Mouse (Mus musculus) G1E-ER4 (cell line): ENCODE results near the gene Ifi27l2a. TPM values are rescaled to one million over a fixed set of nuclear protein-coding genes. Genes with fewer than 3 reads are reported as not detected.

Source experiments
- GATA1 ChIP-seq: IDR thresholded peaks from one replicate; pipeline ENCODE4 v1.8.0; 2012; ENCODE audit warnings: low read length, inconsistent platforms
- polyA plus RNA-seq: library from polyadenylated mRNA; stranded (reverse); fragments of >175 nt; gene quantifications from 2 replicates; pipeline ENCODE4 v1.2.3, GENCODE M21; 2012

The Ifi27l2a gene
- polyA plus RNA-seq, 1 experiment = 1.1 TPM

DNA sequence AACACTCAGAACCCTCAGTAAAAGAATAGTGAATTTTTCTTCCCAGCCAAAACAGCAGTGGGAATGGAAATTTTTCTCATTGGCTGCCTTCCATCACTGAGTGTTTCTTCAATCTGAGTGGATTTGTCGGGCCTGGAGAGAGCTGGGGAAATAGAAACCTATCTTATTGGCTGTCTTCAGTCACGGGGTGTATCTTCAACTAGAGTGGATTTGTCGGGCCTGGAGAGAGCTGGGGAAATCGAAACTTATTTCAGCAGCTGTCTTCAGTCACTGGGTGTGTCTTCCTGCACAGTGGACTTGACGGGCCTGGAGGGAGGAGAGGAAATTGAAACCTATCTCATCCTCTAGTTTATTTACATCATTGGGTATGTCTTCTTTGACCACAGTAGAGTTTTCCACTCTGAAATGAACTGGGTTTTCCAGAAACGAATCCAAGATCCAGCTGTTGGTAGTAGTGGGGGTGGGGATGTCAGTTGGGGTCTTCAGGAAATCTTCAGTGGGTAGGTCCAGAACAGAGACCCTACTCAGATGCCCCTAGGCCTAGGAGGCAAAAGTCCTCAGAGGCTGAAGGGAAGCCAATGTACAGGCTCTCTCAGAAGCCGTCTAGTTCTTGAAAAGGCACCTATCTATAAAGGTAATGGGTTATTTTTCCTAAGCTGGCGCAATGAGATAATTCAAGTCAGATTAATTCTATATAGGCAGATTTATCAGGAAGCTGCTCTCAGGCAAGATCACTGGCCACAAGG lies 9.3 kb downstream of the Ifi27l2a start, which contains the start of gene Ifi27:
TSS of gene Ifi27 (plus strand) at position 226 of the 746 bp plus-strand sequence.
- no peak for TF ChIP-seq GATA1

DNA sequence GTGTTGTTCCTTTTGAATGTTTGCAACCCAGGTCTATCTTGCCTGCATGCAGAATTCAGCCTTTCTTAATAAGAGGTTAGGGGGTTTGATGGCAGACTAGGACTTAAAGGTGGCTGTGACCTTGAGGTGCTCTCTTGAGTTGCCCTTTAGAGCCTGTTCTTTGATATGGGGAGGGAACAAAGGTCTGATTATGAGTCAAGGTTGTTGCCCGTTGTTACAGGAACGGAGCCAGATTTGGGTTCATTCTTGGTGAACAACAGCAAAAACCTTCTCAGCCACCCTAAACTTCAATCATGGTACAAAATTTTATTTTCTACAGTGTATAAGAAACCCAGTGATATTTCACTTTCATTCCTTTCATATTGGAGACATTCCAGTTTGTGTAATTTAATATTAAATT lies 10.1 kb downstream of the Ifi27l2a start:
- no peak for TF ChIP-seq GATA1

DNA sequence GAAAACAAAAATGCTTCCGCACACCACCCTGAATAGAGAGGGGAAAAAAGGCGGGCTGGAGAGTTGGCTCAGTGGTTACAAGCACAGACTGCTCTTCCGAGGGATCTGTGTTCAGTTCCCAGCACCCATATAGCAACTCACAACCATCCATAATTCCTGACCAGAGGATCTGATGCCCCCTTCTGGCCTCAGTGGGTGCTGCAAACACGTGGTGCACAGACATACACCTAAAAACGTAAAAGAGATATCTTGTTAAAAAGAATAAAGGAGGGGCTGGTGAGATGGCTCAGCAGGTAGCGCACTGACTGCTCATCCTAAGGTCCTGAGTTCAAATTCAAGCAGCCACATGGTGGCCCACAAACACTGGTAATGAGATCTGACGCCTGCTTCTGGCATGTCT lies 16.8 kb downstream of the Ifi27l2a start:
- no peak for TF ChIP-seq GATA1

DNA sequence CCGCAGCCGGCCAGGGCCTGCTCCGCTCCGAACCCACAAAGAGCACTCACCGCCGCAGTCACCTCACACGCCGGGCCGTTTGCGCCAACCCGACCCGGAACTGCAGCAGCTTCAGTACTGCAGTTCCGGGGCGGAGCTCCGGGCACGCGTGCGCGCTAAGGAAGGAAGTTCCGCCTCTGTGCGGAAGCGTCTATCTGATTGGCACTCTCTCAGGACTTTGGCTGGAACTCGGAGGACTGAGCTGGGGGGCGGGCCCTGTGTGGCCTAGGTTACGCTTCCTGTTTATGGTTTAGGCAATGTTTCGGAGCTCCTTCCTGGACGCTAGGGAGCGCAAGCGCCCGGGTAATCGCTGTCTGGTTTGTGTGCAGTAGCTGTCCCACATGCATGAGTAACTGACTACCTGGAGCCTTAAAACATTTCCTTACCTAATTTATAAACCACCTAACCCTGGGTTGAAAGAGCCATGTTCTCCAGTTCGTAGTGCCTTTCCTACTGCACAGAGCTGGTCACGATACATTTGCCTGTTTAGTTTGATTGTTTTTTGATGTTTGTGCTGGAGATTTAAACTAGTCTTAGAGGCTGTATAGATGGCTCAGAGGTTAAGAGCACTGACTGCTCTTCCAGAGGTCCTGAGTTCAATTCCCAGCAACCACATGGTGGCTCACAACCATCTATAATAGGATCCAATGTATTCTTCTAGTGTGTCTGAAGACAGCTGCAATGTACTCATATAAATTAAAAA lies 17.6 kb downstream of the Ifi27l2a start, which contains the start of gene Ddx24:
TSS of gene Ddx24 (minus strand) at position 102 of the 742 bp plus-strand sequence.
- no peak for TF ChIP-seq GATA1

DNA sequence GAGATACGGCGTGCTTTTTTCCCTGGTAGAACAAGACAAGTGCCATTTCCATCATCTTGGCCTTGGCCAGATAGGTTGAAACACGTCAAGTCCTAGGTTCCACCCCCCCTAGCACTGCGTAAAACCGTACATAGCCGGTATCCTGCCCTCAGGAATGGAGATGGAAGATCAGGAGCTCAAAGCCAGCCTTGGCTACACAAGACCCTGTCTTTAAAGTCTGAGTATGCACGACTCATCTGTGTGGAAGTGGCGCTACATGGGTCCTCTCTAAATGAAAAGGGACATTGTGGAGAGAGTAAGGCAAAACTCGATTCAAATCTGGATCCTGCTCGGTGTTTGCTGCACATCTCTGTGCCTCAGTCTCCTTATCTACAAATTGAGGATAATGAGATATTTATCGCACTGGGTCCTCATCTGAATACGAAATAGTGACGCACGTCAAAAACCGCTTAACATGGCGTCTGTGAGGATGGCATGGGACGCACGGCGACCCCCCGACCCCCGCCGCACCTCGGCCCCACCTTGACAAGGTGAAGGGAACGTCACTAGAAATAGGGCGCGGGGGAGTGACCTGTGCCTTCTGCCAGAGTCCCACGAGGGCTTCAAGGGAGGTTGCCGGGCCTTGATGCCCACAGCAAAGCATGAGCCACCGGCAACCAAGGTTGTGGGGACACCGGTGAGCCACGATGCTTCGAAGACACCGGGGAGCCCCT lies 18.3 kb downstream of the Ifi27l2a start:
- TF ChIP-seq GATA1 = no peak

DNA sequence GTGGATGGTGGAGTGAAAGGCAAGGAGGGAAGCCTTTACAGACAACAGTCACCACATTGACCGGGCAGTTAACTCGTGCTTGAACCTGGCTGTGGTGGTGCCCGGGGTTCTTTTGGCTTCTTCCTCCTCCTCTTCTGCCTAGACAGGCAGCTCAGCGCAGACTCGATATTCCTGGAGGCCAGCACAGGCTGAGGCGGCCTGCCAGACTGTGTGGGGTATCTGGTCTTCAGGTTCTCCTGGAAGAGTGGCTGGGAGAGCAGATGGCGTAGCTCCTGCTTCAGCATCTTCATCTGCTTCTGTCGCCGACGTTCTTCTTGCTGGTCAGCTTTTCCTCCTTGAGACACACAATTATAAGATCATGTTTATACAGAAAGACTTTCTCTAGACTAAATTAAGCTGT lies 35.3 kb downstream of the Ifi27l2a start:
- TF ChIP-seq GATA1 = no peak

DNA sequence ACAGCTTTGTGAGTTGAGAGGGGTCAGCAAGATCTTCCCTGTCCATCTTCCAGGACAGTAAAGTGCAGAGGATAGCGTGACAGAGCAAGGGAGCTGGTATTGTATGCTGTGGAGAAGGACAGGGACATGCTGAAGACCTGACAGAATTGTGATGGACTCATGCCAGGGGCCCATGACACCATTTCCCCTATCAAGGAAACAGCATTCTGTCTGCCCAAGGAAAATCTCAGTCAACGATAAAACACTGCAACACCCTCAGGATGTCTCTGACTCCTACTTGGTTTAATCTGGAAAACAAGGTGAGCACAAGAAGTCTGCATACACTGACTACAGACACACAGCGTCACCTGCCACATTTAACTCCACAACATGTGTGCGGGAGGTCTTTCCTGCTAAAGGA lies 35.8 kb downstream of the Ifi27l2a start, which contains the start of gene 9330161L09Rik:
TSS of gene 9330161L09Rik (minus strand) at position 101 of the 400 bp plus-strand sequence.
- no peak for TF ChIP-seq GATA1

DNA sequence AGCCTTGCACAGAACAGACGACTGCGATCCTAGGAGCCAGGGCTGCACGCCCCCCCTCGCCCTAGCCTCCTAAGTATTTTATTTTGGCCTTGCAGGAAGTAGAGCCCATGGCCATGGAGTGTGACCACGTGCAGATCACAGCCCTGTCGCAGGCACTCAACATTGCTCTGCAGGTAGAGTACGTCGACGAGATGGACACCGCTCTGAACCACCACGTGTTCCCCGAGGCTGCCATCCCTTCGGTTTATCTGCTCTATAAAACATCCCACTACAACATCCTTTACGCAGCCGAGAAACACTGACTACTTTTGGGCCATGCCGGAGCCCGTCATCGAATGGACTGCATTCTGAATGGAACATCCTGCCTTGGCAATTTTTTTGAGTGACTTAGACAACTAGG lies 39.3 kb downstream of the Ifi27l2a start:
- TF ChIP-seq GATA1 = no peak

DNA sequence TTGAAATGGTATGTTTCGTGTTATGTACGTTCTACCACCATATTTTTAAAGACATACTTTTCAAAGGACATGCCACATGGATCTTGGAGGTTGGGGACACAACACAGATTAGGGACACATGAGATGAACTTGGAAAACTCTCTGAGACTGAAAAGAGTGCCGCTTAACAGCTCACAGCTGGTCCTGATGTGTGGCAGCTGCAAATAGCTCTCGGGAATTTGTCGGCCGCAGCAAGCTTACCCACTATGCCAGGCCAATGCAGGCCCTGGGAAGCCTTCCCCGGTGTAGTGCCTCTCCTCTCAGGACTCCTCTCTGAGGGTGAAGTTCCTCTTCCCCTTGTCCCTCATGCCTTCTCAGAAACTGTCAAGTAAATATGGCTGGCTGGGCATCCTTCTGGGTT lies 46.7 kb downstream of the Ifi27l2a start:
- no peak for TF ChIP-seq GATA1

DNA sequence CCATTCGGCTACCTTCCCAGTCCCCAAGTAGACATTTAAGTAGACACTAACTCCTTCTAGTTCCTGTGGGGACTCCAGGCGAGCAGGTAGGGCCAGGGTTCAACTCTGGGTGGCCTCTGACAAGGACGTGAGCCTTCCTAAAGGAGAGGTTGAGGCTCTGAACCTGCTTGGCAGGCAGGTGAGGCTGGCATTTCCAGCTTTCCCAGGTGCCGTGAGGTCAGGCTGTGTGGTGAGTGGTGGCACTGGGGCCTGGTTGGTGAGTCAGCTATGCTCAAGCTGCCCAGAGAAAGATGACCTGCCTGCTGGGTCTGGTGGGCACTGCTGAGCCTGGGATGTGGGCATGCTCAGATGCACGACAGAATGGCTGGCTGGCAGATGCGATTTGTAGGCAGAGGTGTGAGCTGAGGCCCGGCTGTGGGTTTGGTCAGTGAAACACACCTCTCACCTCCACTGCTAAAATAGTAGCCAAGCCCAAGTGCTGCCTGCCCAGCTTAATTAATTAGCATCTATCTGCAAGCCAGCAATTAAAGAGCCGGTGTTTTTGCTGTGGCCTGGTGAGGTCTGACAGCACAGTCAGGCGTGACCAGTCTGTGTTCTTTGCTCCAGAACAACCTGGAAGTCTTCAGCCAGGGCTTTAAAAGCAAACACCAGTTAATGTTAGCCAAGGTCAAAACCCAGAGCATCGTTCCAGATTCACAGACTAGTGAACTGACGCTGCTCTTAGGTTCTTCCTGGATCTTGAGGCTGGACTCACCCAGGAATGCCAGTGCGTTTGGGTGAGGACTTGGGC lies 47.8 kb downstream of the Ifi27l2a start:
- TF ChIP-seq GATA1 = no peak

DNA sequence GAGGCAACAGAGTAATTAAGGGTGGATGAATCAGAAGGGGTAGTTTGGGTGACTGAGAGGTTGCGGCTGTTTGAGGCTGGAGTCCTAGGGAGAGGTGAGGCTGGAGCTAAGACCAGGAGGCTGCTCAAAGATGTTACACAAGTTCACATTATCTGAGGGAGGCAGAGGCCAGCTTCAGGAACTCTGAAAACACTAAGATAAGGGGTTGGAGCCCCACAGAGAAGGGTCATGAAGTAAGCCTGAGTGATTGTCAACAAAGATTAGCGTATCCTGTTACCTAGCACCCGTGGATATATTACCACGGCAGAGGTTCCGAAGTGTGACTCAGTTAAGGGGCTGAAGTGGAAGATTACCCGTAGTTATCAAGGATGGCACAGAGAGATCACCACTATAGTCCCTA lies 50.0 kb downstream of the Ifi27l2a start:
- TF ChIP-seq GATA1 = peak; percentile 99

Other genes starting within 250 kb of the Ifi27l2a start
- not detected in 2 replicates for gene Prima1, start 201.5 kb downstream of the Ifi27l2a start, polyA plus RNA-seq
- not detected in 2 replicates for gene Fam181a, start 132.7 kb downstream of the Ifi27l2a start, polyA plus RNA-seq
- not detected in 2 replicates for gene Asb2, start 87.7 kb downstream of the Ifi27l2a start, polyA plus RNA-seq
- 2.7 and 3.7 TPM in 2 replicates for gene Otub2, start 55.0 kb downstream of the Ifi27l2a start, polyA plus RNA-seq
- gene 9330161L09Rik, start 35.9 kb downstream of the Ifi27l2a start, polyA plus RNA-seq = not detected in 2 replicates
- gene Ddx24, start 17.9 kb downstream of the Ifi27l2a start, polyA plus RNA-seq = 19.2 and 50.5 TPM in 2 replicates
- 9.2 and 18.2 TPM in 2 replicates for gene Ifi27, start 9.5 kb downstream of the Ifi27l2a start, polyA plus RNA-seq
- not detected in 2 replicates for gene Ifi27l2b, start 13.5 kb upstream of the Ifi27l2a start, polyA plus RNA-seq
- not detected in 2 replicates for gene Ppp4r4, start 88.6 kb upstream of the Ifi27l2a start, polyA plus RNA-seq
- gene Serpina10, start 187.8 kb upstream of the Ifi27l2a start, polyA plus RNA-seq = not detected in 2 replicates
- gene Serpina6, start 213.5 kb upstream of the Ifi27l2a start, polyA plus RNA-seq = not detected in 2 replicates
- not detected in 2 replicates for gene Serpina16, start 232.5 kb upstream of the Ifi27l2a start, polyA plus RNA-seq